Mouse (Mus musculus): Measurements from ENCODE around the gene Lrrc7.

Gene Lrrc7

GRCm38 (mm10) chr3:158068613-158069263 lies 493.3 kb downstream of the Lrrc7 start:
- no peak for DNase-seq (ENCODE audit: low spot score in 2 of 2)

- DNase-seq (ENCODE audit: low spot score in 2 of 2), result no peak
Observed at GRCm38 (mm10) chr3:158067916-158068315, 494.1 kb downstream of the Lrrc7 start.

- no peak for DNase-seq (ENCODE audit: low spot score in 2 of 2)
Observed at GRCm38 (mm10) chr3:158065256-158065655, 496.8 kb downstream of the Lrrc7 start.

GRCm38 (mm10) chr3:158061811-158062523 lies 500.1 kb downstream of the Lrrc7 start:
- DNase-seq (ENCODE audit: low spot score in 2 of 2), result no peak

- DNase-seq (ENCODE audit: low spot score in 2 of 2), result no peak
Observed at GRCm38 (mm10) chr3:158060621-158061291, 501.3 kb downstream of the Lrrc7 start.

GRCm38 (mm10) chr3:158049508-158049907 lies 512.5 kb downstream of the Lrrc7 start:
- no peak for DNase-seq (ENCODE audit: low spot score in 2 of 2)

GRCm38 (mm10) chr3:158040755-158041154 lies 521.3 kb downstream of the Lrrc7 start:
- DNase-seq (ENCODE audit: low spot score in 2 of 2), result no peak

GRCm38 (mm10) chr3:158038106-158038505 lies 523.9 kb downstream of the Lrrc7 start:
- no peak for DNase-seq (ENCODE audit: low spot score in 2 of 2)

- DNase-seq (ENCODE audit: low spot score in 2 of 2), result peak; percentile 98
Observed at GRCm38 (mm10) chr3:158036329-158036988, 525.6 kb downstream of the Lrrc7 start, which contains the start of the genes Srsf11 and Lrrc40. Gene Srsf11 (minus strand): TSS chr3:158036639. Gene Lrrc40 (plus strand): TSS chr3:158036662.

- DNase-seq (ENCODE audit: low spot score in 2 of 2), result peak in 1 of 2 experiments; percentile 29
Observed at GRCm38 (mm10) chr3:158035866-158036265, 526.2 kb downstream of the Lrrc7 start.

Measured in right cerebral cortex, postnatal 10 days (tissue).